Mouse (Mus musculus) forebrain, embryonic 12.5 days (tissue): ENCODE results near the gene Larp6. TPM values are rescaled to one million over a fixed set of nuclear protein-coding genes. Genes with fewer than 3 reads are reported as not detected.
A peak's percentile ranks its signal among the peaks of the same experiment; 100 is the strongest.

Experiments
- ATAC-seq: fragments of 200-750 bp; cut with Nextera tagmentation; 2 replicates; pipeline ENCODE4 v1.8.0; 2017; ENCODE audit warnings: moderate TSS enrichment; ENCODE audit not compliant: low FRiP score
- H3K27ac ChIP-seq: fragments of 300-500 bp; sonication (generic); 2 replicates; pipeline ENCODE4 v1.5.1; 2016; ENCODE audit warnings: mild to moderate bottlenecking
- H3K27me3 ChIP-seq: fragments of 300-500 bp; sonication (generic); 2 replicates; pipeline ENCODE4 v1.6.1; 2016; ENCODE audit warnings: mild to moderate bottlenecking
- H3K36me3 ChIP-seq: fragments of 300-500 bp; sonication (generic); replicated peaks from 2 replicates; pipeline ENCODE4 v1.6.1; 2016; ENCODE audit warnings: mild to moderate bottlenecking
- H3K4me1 ChIP-seq: fragments of 300-500 bp; sonication (generic); 2 replicates; pipeline ENCODE4 v1.6.1; 2016
- H3K4me2 ChIP-seq: fragments of 300-500 bp; sonication (generic); 2 replicates; pipeline ENCODE4 v1.6.1; 2016; ENCODE audit warnings: mild to moderate bottlenecking, moderate library complexity
- H3K4me3 ChIP-seq: fragments of 300-500 bp; sonication (generic); replicated peaks from 2 replicates; pipeline ENCODE4 v1.5.1; 2016; ENCODE audit warnings: mild to moderate bottlenecking
- H3K9ac ChIP-seq: fragments of 300-500 bp; sonication (generic); 2 replicates; pipeline ENCODE4 v1.6.1; 2016; ENCODE audit warnings: mild to moderate bottlenecking
- H3K9me3 ChIP-seq: fragments of 300-500 bp; sonication (generic); 2 replicates; pipeline ENCODE4 v1.6.1; 2016
- WGBS: fragments of 180-500 bp; shearing (Covaris S2); methylation state at CpG from one replicate; pipeline ENCODE4 v1.1.7; 2016; 5-methylcytosine and 5-hydroxymethylcytosine counted together
- polyA plus RNA-seq: library from polyadenylated mRNA; unstranded; fragments of >200 nt; fragmentation: Nextera tagmentation; extraction: Ambion mirVana; gene quantifications from 2 replicates; pipeline ENCODE4 v1.2.1, GENCODE M21; 2016

The Larp6 gene
- polyA plus RNA-seq, 1 experiment from 2014 or later: 3.0 TPM

- H3K4me2 ChIP-seq: no peak overlapping the region
- H3K36me3 ChIP-seq: no peaks in the 10 kb centered on the region
- ATAC-seq: peak; percentile 44; the same call in 1 of the 2 replicates
- 0 out of 2 replicates have a peak, but pooled peaks cover 8% of the 10 kb centered on the region for H3K27me3 ChIP-seq
- peaks cover 15% of the 10 kb centered on the region for H3K4me1 ChIP-seq
- no peak overlapping the region for H3K4me3 ChIP-seq
- H3K9me3 ChIP-seq: no peaks in the 10 kb centered on the region
- peak overlapping the region; percentile 53; the same call in 1 of the 2 replicates for H3K27ac ChIP-seq
- H3K9ac ChIP-seq: no peak overlapping the region
- 57% methylated on average over 9 of the region's 9 CpGs for WGBS
Observed at GRCm38 (mm10) chr9:60782057-60782789, 69.4 kb downstream of the Larp6 start.

- H3K27me3 ChIP-seq: 0 out of 2 replicates have a peak, but pooled peaks cover 8% of the 10 kb centered on the region
- H3K27ac ChIP-seq: no peak overlapping the region
- H3K36me3 ChIP-seq: no peaks in the 10 kb centered on the region
- no peak overlapping the region for H3K9ac ChIP-seq
- H3K4me3 ChIP-seq: no peak overlapping the region
- H3K4me1 ChIP-seq: peaks cover 15% of the 10 kb centered on the region
- 68% methylated on average over 4 of the region's 4 CpGs for WGBS
- H3K9me3 ChIP-seq: no peaks in the 10 kb centered on the region
- H3K4me2 ChIP-seq: no peak overlapping the region
- no peak for ATAC-seq
Observed at GRCm38 (mm10) chr9:60785069-60785468, 72.3 kb downstream of the Larp6 start.

GRCm38 (mm10) chr9:60787517-60788110 lies 74.8 kb downstream of the Larp6 start:
- Histone ChIP-seq H3K4me3 (no peak overlapping the region), H3K27ac (no peak overlapping the region), H3K9me3 (no peaks in the 10 kb centered on the region), H3K36me3 (no peaks in the 10 kb centered on the region), H3K4me1 (no peaks in the 10 kb centered on the region), H3K4me2 (no peak overlapping the region), H3K9ac (no peak overlapping the region), H3K27me3 (peaks cover 9% of the 10 kb centered on the region)
- no peak for ATAC-seq
- 41% methylated on average over 2 of the region's 2 CpGs for WGBS

Other genes with a start within 250 kb of the Larp6 start
- gene Thsd4, start 190.9 kb upstream of the Larp6 start, polyA plus RNA-seq: 9.4 and 11.2 TPM in 2 replicates
- gene Lrrc49, start 24.8 kb upstream of the Larp6 start, polyA plus RNA-seq: 62.4 and 67.4 TPM in 2 replicates
- 32.4 and 32.5 TPM in 2 replicates for gene Uaca, start 81.6 kb downstream of the Larp6 start, polyA plus RNA-seq